Mouse (Mus musculus) v-Abl transformed pro-B cells (cell line): ENCODE data around the gene Tbc1d14.

Experiments
- in situ Hi-C, 2 experiments: fragments of 400-800 bp; cut with MboI; formaldehyde crosslinking; loops; one replicate each; pipeline ENCODE4 v1.15.1; 2025; ENCODE audit not compliant: unreplicated experiment in 2 of 2

Tbc1d14 gene

GRCm38 (mm10) chr5:36581259-36581923 lies 11.7 kb downstream of the Tbc1d14 start:
- in situ Hi-C loops: loop anchor here (5.0 to 10.0 kb wide), 4 partner anchors 49 to 597 kb away; partner anchors contain the start of genes Ccdc96 (in 1 of the 2) and Tada2b (in 1 of the 2)

- in situ Hi-C loops: loop anchor here (5.0 to 10.0 kb wide), 4 partner anchors 48 to 595 kb away; partner anchors contain the start of genes Ccdc96 (in 1 of the 2) and Tada2b (in 1 of the 2)
These were observed 13.1 kb downstream of the Tbc1d14 start for GRCm38 (mm10) chr5:36579967-36580366.

GRCm38 (mm10) chr5:36578982-36579381 lies 14.1 kb downstream of the Tbc1d14 start:
- in situ Hi-C loops: no loop called here

GRCm38 (mm10) chr5:36576457-36576856 lies 16.6 kb downstream of the Tbc1d14 start:
- in situ Hi-C loops: no loop called here

GRCm38 (mm10) chr5:36575745-36576144 lies 17.3 kb downstream of the Tbc1d14 start:
- in situ Hi-C loops: no loop called here

GRCm38 (mm10) chr5:36575227-36575626 lies 17.8 kb downstream of the Tbc1d14 start:
- in situ Hi-C loops: no loop called here

GRCm38 (mm10) chr5:36574147-36574870 lies 18.8 kb downstream of the Tbc1d14 start:
- in situ Hi-C loops: loop anchor here in 1 of 2 experiments (25.0 kb wide), 1 partner anchor 488 kb away; no protein-coding TSS in a partner anchor

GRCm38 (mm10) chr5:36573354-36573753 lies 19.7 kb downstream of the Tbc1d14 start:
- in situ Hi-C loops: loop anchor here in 1 of 2 experiments (25.0 kb wide), 1 partner anchor 489 kb away; no protein-coding TSS in a partner anchor

GRCm38 (mm10) chr5:36571371-36571770 lies 21.7 kb downstream of the Tbc1d14 start:
- in situ Hi-C loops: loop anchor here in 1 of 2 experiments (25.0 kb wide), 1 partner anchor 491 kb away; no protein-coding TSS in a partner anchor

GRCm38 (mm10) chr5:36570546-36571245 lies 22.4 kb downstream of the Tbc1d14 start:
- in situ Hi-C loops: loop anchor here in 1 of 2 experiments (25.0 kb wide), 1 partner anchor 492 kb away; no protein-coding TSS in a partner anchor

- in situ Hi-C loops: loop anchor here in 1 of 2 experiments (25.0 kb wide), 1 partner anchor 492 kb away; no protein-coding TSS in a partner anchor
These were observed 23.0 kb downstream of the Tbc1d14 start for GRCm38 (mm10) chr5:36570098-36570497.

GRCm38 (mm10) chr5:36568118-36568517 lies 25.0 kb downstream of the Tbc1d14 start:
- in situ Hi-C loops: loop anchor here in 1 of 2 experiments (25.0 kb wide), 1 partner anchor 494 kb away; no protein-coding TSS in a partner anchor

- in situ Hi-C loops: loop anchor here in 1 of 2 experiments (25.0 kb wide), 1 partner anchor 495 kb away; no protein-coding TSS in a partner anchor
These were observed 25.4 kb downstream of the Tbc1d14 start for GRCm38 (mm10) chr5:36567627-36568026.

- in situ Hi-C loops: loop anchor here in 1 of 2 experiments (25.0 kb wide), 1 partner anchor 498 kb away; no protein-coding TSS in a partner anchor
These were observed 28.5 kb downstream of the Tbc1d14 start for GRCm38 (mm10) chr5:36564530-36564929.

- in situ Hi-C loops: loop anchor here in 1 of 2 experiments (25.0 kb wide), 1 partner anchor 499 kb away; no protein-coding TSS in a partner anchor
These were observed 29.3 kb downstream of the Tbc1d14 start for GRCm38 (mm10) chr5:36563741-36564140.

GRCm38 (mm10) chr5:36562791-36563445 lies 30.2 kb downstream of the Tbc1d14 start:
- in situ Hi-C loops: loop anchor here in 1 of 2 experiments (25.0 kb wide), 1 partner anchor 499 kb away; no protein-coding TSS in a partner anchor

GRCm38 (mm10) chr5:36561509-36561908 lies 31.6 kb downstream of the Tbc1d14 start:
- in situ Hi-C loops: loop anchor here in 1 of 2 experiments (25.0 kb wide), 1 partner anchor 501 kb away; no protein-coding TSS in a partner anchor

- in situ Hi-C loops: loop anchor here in 1 of 2 experiments (25.0 kb wide), 1 partner anchor 502 kb away; no protein-coding TSS in a partner anchor
These were observed 32.6 kb downstream of the Tbc1d14 start for GRCm38 (mm10) chr5:36560490-36560889.

- in situ Hi-C loops: loop anchor here in 1 of 2 experiments (25.0 kb wide), 1 partner anchor 503 kb away; no protein-coding TSS in a partner anchor
These were observed 33.4 kb downstream of the Tbc1d14 start for GRCm38 (mm10) chr5:36559510-36560235.
